Mouse (Mus musculus): Measurements from ENCODE around the gene Fads6.

GRCm38 (mm10) chr11:115287386-115287785, 10.1 kb downstream of the Fads6 start:
- TF ChIP-seq CTCF (IDR thresholded peaks at IDR 0.05; ENCODE audit: extremely low read depth, insufficient read length, insufficient replicate concordance, low read depth, low read length) (no peak), POLR2A (IDR thresholded peaks at IDR 0.05; ENCODE audit: low read depth, low read length) (no peak)

All from small intestine, adult 2 months (tissue).